Mouse (Mus musculus): ENCODE results near the gene Lyzl4. TPM values are rescaled to one million over a fixed set of nuclear protein-coding genes. Genes with fewer than 3 reads are reported as not detected.

Lyzl4 gene
- polyA plus RNA-seq, 1 experiment from 2014 or later = not detected

GRCm38 (mm10) chr9:121642401-121643181 lies 695 bp upstream of the Lyzl4 start, which contains the start of gene Vipr1:
Vipr1 (plus strand) TSS chr9:121642716.
- under 1% methylated on average over 47 of the region's 79 CpGs for WGBS
- no peak within 1 kb of the TSS for H3K27ac ChIP-seq (ENCODE audit: low read length)
- H3K27me3 ChIP-seq (replicated peaks; ENCODE audit: insufficient read depth, low read length) = peaks cover 27% of the 10 kb centered on the region
- DNase-seq (ENCODE audit: low spot score) (peak; percentile 77), ATAC-seq (peak; percentile 92)
- H3K4me1 ChIP-seq (ENCODE audit: insufficient read depth, low read depth, low read length) = peaks cover 10% of the 10 kb centered on the region; the same call in 1 of the 2 replicates
- no peak within 1 kb of the TSS; the same call in 1 of the 2 replicates for H3K9ac ChIP-seq (replicated peaks; ENCODE audit: low read depth)
- TF ChIP-seq CTCF (IDR thresholded peaks at IDR 0.05) (no peak), EP300 (IDR thresholded peaks at IDR 0.05) (no peak)
- H3K9me3 ChIP-seq (ENCODE audit: low read length) = no peaks in the 10 kb centered on the region
- H3K4me2 ChIP-seq (replicated peaks; ENCODE audit: low read depth, low read length) = peak within 1 kb of the TSS; percentile 78
- no peaks in the 10 kb centered on the region for H3K36me3 ChIP-seq (ENCODE audit: insufficient read depth, low read length)
- H3K4me3 ChIP-seq (ENCODE audit: low read depth, low read length) = peak within 1 kb of the TSS; percentile 41

- no peaks in the 10 kb centered on the region for H3K9me3 ChIP-seq (ENCODE audit: low read length)
- peaks cover 10% of the 10 kb centered on the region; the same call in 1 of the 2 replicates for H3K4me1 ChIP-seq (ENCODE audit: insufficient read depth, low read depth, low read length)
- H3K36me3 ChIP-seq (ENCODE audit: insufficient read depth, low read length) = no peaks in the 10 kb centered on the region
- peak; percentile 2; the same call in 1 of the 2 replicates for ATAC-seq
- no peak overlapping the region for H3K9ac ChIP-seq (replicated peaks; ENCODE audit: low read depth)
- peak overlapping the region; percentile 41 for H3K4me3 ChIP-seq (ENCODE audit: low read depth, low read length)
- WGBS = 14% methylated on average over 27 of the region's 27 CpGs
- H3K27ac ChIP-seq (ENCODE audit: low read length) = no peak overlapping the region
- H3K27me3 ChIP-seq (replicated peaks; ENCODE audit: insufficient read depth, low read length) = peaks cover 27% of the 10 kb centered on the region
- peak; percentile 21 for DNase-seq (ENCODE audit: low spot score)
- TF ChIP-seq EP300 (IDR thresholded peaks at IDR 0.05) = no peak
- no peak for TF ChIP-seq CTCF (IDR thresholded peaks at IDR 0.05)
- H3K4me2 ChIP-seq (replicated peaks; ENCODE audit: low read depth, low read length) = peak overlapping the region; percentile 78
Measured at GRCm38 (mm10) chr9:121641235-121641915, 521 bp downstream of the Lyzl4 start.

GRCm38 (mm10) chr9:121639790-121640189 lies 2.1 kb downstream of the Lyzl4 start:
- DNase-seq (ENCODE audit: low spot score) (no peak), ATAC-seq (no peak)
- Histone ChIP-seq H3K27ac (ENCODE audit: low read length) (no peak overlapping the region), H3K36me3 (ENCODE audit: insufficient read depth, low read length) (no peaks in the 10 kb centered on the region), H3K4me3 (ENCODE audit: low read depth, low read length) (no peak overlapping the region), H3K4me1 (ENCODE audit: insufficient read depth, low read depth, low read length) (peaks cover 10% of the 10 kb centered on the region; the same call in 1 of the 2 replicates), H3K4me2 (replicated peaks; ENCODE audit: low read depth, low read length) (no peak overlapping the region), H3K27me3 (replicated peaks; ENCODE audit: insufficient read depth, low read length) (peaks cover 27% of the 10 kb centered on the region), H3K9ac (replicated peaks; ENCODE audit: low read depth) (no peak overlapping the region), H3K9me3 (ENCODE audit: low read length) (no peaks in the 10 kb centered on the region)
- WGBS = 49% methylated on average over 16 of the region's 16 CpGs
- TF ChIP-seq EP300 (IDR thresholded peaks at IDR 0.05) = no peak
- no peak for TF ChIP-seq CTCF (IDR thresholded peaks at IDR 0.05)

GRCm38 (mm10) chr9:121635835-121636576 lies 5.9 kb downstream of the Lyzl4 start:
- Histone ChIP-seq H3K4me3 (ENCODE audit: low read depth, low read length) (no peak overlapping the region), H3K27me3 (replicated peaks; ENCODE audit: insufficient read depth, low read length) (peaks cover 1% of the 10 kb centered on the region; the same call in 1 of the 2 replicates), H3K4me1 (ENCODE audit: insufficient read depth, low read depth, low read length) (no peaks in the 10 kb centered on the region), H3K36me3 (ENCODE audit: insufficient read depth, low read length) (no peaks in the 10 kb centered on the region), H3K4me2 (replicated peaks; ENCODE audit: low read depth, low read length) (no peak overlapping the region), H3K27ac (ENCODE audit: low read length) (no peak overlapping the region), H3K9me3 (ENCODE audit: low read length) (no peaks in the 10 kb centered on the region), H3K9ac (replicated peaks; ENCODE audit: low read depth) (no peak overlapping the region)
- WGBS = 43% methylated on average over 7 of the region's 7 CpGs
- no peak for TF ChIP-seq EP300 (IDR thresholded peaks at IDR 0.05)
- no peak for TF ChIP-seq CTCF (IDR thresholded peaks at IDR 0.05)
- DNase-seq (ENCODE audit: low spot score) (peak; percentile 12), ATAC-seq (no peak)

- Histone ChIP-seq H3K9me3 (ENCODE audit: low read length) (no peaks in the 10 kb centered on the region), H3K4me1 (ENCODE audit: insufficient read depth, low read depth, low read length) (no peaks in the 10 kb centered on the region), H3K9ac (replicated peaks; ENCODE audit: low read depth) (no peak overlapping the region), H3K4me2 (replicated peaks; ENCODE audit: low read depth, low read length) (no peak overlapping the region), H3K36me3 (ENCODE audit: insufficient read depth, low read length) (no peaks in the 10 kb centered on the region), H3K4me3 (ENCODE audit: low read depth, low read length) (no peak overlapping the region), H3K27ac (ENCODE audit: low read length) (no peak overlapping the region), H3K27me3 (replicated peaks; ENCODE audit: insufficient read depth, low read length) (no peaks in the 10 kb centered on the region)
- ATAC-seq (no peak), DNase-seq (ENCODE audit: low spot score) (no peak)
- TF ChIP-seq CTCF (IDR thresholded peaks at IDR 0.05) (no peak), EP300 (IDR thresholded peaks at IDR 0.05) (no peak)
- 44% methylated on average over 6 of the region's 6 CpGs for WGBS
Measured at GRCm38 (mm10) chr9:121633306-121633705, 8.6 kb downstream of the Lyzl4 start.

- no peak for DNase-seq (ENCODE audit: low spot score)
- no peak for TF ChIP-seq EP300 (IDR thresholded peaks at IDR 0.05)
- no peak for TF ChIP-seq CTCF (IDR thresholded peaks at IDR 0.05)
- H3K9me3 ChIP-seq (ENCODE audit: low read length) = no peaks in the 10 kb centered on the region
- no peaks in the 10 kb centered on the region for H3K4me1 ChIP-seq (ENCODE audit: insufficient read depth, low read depth, low read length)
- no peak overlapping the region for H3K4me3 ChIP-seq (ENCODE audit: low read depth, low read length)
- H3K27ac ChIP-seq (ENCODE audit: low read length) = no peak overlapping the region
- no peaks in the 10 kb centered on the region for H3K36me3 ChIP-seq (ENCODE audit: insufficient read depth, low read length)
- H3K9ac ChIP-seq (replicated peaks; ENCODE audit: low read depth) = no peak overlapping the region
- no peak overlapping the region for H3K4me2 ChIP-seq (replicated peaks; ENCODE audit: low read depth, low read length)
- 78% methylated on average over 10 of the region's 10 CpGs for WGBS
- H3K27me3 ChIP-seq (replicated peaks; ENCODE audit: insufficient read depth, low read length) = no peaks in the 10 kb centered on the region
- ATAC-seq = no peak
Measured at GRCm38 (mm10) chr9:121632891-121633290, 9.0 kb downstream of the Lyzl4 start.

Measured in lung, postnatal 0 days (tissue).